ENCODE assay signal across 23 mouse cellular contexts in genomic region chr10:95354047-95354446, GRCm38 (mm10). TPM values are rescaled to one million over a fixed set of nuclear protein-coding genes. Genes with fewer than 3 reads are reported as not detected.
DNase-seq lines count a peak whose midpoint lies in the region; ATAC-seq and TF ChIP-seq lines count a peak whose summit lies in the region.
"Had no signal": no experiment of that assay in that cellular context is flagged by ENCODE, and none has a peak within 500 bp of the region (broad histone marks: within the 10 kb centered on the region; RNA-seq: fewer than 3 reads in every experiment).

No protein-coding gene starts in this region.

- H3K9me3 ChIP-seq in hindbrain, embryonic 11.5 days (ENCODE audit: control insufficient read depth, low read length), result no peaks in the 10 kb centered on the region
- H3K9me3 ChIP-seq in hindbrain, embryonic 12.5 days (replicated peaks), result no peaks in the 10 kb centered on the region
- no peaks in the 10 kb centered on the region for H3K9me3 ChIP-seq in E14TG2a.4 (ENCODE audit: low read length)
- H3K9me3 ChIP-seq in ES-Bruce4 (replicated peaks; ENCODE audit: control insufficient read depth, insufficient read depth, low read length, poor library complexity, severe bottlenecking), result no peaks in the 10 kb centered on the region

- H3K9ac ChIP-seq in hindbrain, embryonic 11.5 days (ENCODE audit: low read depth, low read length), result no peak overlapping the region
- no peak overlapping the region for H3K9ac ChIP-seq in hindbrain, embryonic 12.5 days
- H3K9ac ChIP-seq in ES-Bruce4 (ENCODE audit: low read depth, poor library complexity, severe bottlenecking), result no peak overlapping the region
- H3K9ac ChIP-seq: forebrain, postnatal 0 days had no signal

- H3K4me3 ChIP-seq in hindbrain, embryonic 11.5 days (ENCODE audit: low read depth, low read length), result no peak overlapping the region
- no peak overlapping the region for H3K4me3 ChIP-seq in hindbrain, embryonic 12.5 days
- H3K4me3 ChIP-seq in E14TG2a.4 (replicated peaks; ENCODE audit: low read length), result peak overlapping the region; percentile 45
- H3K4me3 ChIP-seq in ES-Bruce4 (ENCODE audit: low read depth, low read length), result no peak overlapping the region
- H3K4me3 ChIP-seq: forebrain, embryonic 10.5 days; gastrocnemius, adult 2 months had no signal

- TF ChIP-seq CTCF in E14TG2a.4 (conservative IDR thresholded peaks at IDR 0.05; ENCODE audit: low read length) (no peak), ES-Bruce4 (IDR thresholded peaks at IDR 0.05; ENCODE audit: low read depth, low read length) (no peak)

- 64% methylated on average over 6 of the region's 6 CpGs for WGBS in hindbrain, embryonic 11.5 days
- WGBS in hindbrain, embryonic 12.5 days, result 56% methylated on average over 6 of the region's 6 CpGs

- TF ChIP-seq EP300 in ES-Bruce4 (IDR thresholded peaks at IDR 0.05; ENCODE audit: insufficient read depth, low read depth, low read length), result peak; percentile 78

- H3K4me1 ChIP-seq in hindbrain, embryonic 11.5 days (replicated peaks; ENCODE audit: control insufficient read depth, insufficient read depth, low read length), result peaks cover 4% of the 10 kb centered on the region; the same call in 1 of the 2 replicates
- H3K4me1 ChIP-seq in hindbrain, embryonic 12.5 days, result peaks cover 10% of the 10 kb centered on the region
- H3K4me1 ChIP-seq in E14TG2a.4 (replicated peaks; ENCODE audit: low read depth, low read length) (peaks cover 83% of the 10 kb centered on the region), ES-Bruce4 (ENCODE audit: control insufficient read depth, insufficient read depth, low read length) (peaks cover 10% of the 10 kb centered on the region)
- H3K4me1 ChIP-seq: forebrain, embryonic 10.5 days had no signal

- no peaks in the 10 kb centered on the region for H3K36me3 ChIP-seq in hindbrain, embryonic 11.5 days (ENCODE audit: control insufficient read depth, insufficient read depth, low read length)
- no peaks in the 10 kb centered on the region for H3K36me3 ChIP-seq in hindbrain, embryonic 12.5 days
- no peaks in the 10 kb centered on the region for H3K36me3 ChIP-seq in E14TG2a.4 (ENCODE audit: insufficient read depth, low read length)
- H3K36me3 ChIP-seq in ES-Bruce4 (ENCODE audit: control insufficient read depth, insufficient read depth, low read length, poor library complexity, severe bottlenecking), result no peaks in the 10 kb centered on the region
- H3K36me3 ChIP-seq: forebrain, embryonic 10.5 days had no signal

- peak; percentile 23 for DNase-seq in hindbrain, embryonic 11.5 days (ENCODE audit: low spot score)
- DNase-seq in R1 (ENCODE audit: low read depth, low spot score), result peak; percentile 92
- no peak for DNase-seq in layer of hippocampus, adult 8-10 months (ENCODE audit: low spot score in 2 of 2)
- DNase-seq in kidney, postnatal 36 days, result no peak
- DNase-seq: adrenal gland, adult 2 months; adrenal gland, postnatal 14 days; cerebellum, adult 11 months; cerebellum, adult 2 months; cerebellum, adult 9-11 months; cerebellum, postnatal 25 days; forebrain, postnatal 0 days; gastrocnemius, adult 2 months; gastrocnemius, postnatal 14 days; heart, adult 11 months; kidney, adult 8-10 months had no signal

- H3K27ac ChIP-seq in hindbrain, embryonic 11.5 days (ENCODE audit: low read depth, low read length), result no peak overlapping the region
- no peak overlapping the region for H3K27ac ChIP-seq in hindbrain, embryonic 12.5 days
- H3K27ac ChIP-seq in ES-Bruce4 (ENCODE audit: insufficient read depth, low read length), result peak overlapping the region; percentile 95
- H3K27ac ChIP-seq: forebrain, embryonic 10.5 days; gastrocnemius, adult 2 months had no signal

- TF ChIP-seq POLR2A in ES-Bruce4 (IDR thresholded peaks at IDR 0.05; ENCODE audit: insufficient read depth, low read length), result peak; percentile 12

- no peaks in the 10 kb centered on the region for H3K27me3 ChIP-seq in hindbrain, embryonic 11.5 days (ENCODE audit: control insufficient read depth, insufficient read depth, low read length)
- H3K27me3 ChIP-seq in hindbrain, embryonic 12.5 days, result no peaks in the 10 kb centered on the region
- H3K27me3 ChIP-seq in E14TG2a.4 (ENCODE audit: insufficient read depth, low read length) (0 out of 2 replicates have a peak, but pooled peaks cover 4% of the 10 kb centered on the region), ES-Bruce4 (ENCODE audit: control insufficient read depth, insufficient read depth, low read length, poor library complexity, severe bottlenecking) (no peaks in the 10 kb centered on the region)

- H3K4me2 ChIP-seq in hindbrain, embryonic 11.5 days (replicated peaks; ENCODE audit: low read depth, low read length), result no peak overlapping the region
- no peak overlapping the region for H3K4me2 ChIP-seq in hindbrain, embryonic 12.5 days (replicated peaks)
- H3K4me2 ChIP-seq: heart, embryonic 11.5 days had no signal

- ATAC-seq in hindbrain, embryonic 11.5 days (ENCODE audit: low FRiP score), result no peak
- ATAC-seq in hindbrain, embryonic 12.5 days (ENCODE audit: low FRiP score), result no peak
- ATAC-seq: CD4-positive, CD25-positive, alpha-beta regulatory T cell, adult 4 months; forebrain, embryonic 14.5 days; forebrain, postnatal 0 days; intestine, postnatal 0 days had no signal

RNA-seq across cellular contexts. Expression of gene Cradd, which starts 30.1 kb away (rescaled TPM):
- polyA plus RNA-seq in hindbrain, embryonic 11.5 days (2014; fragmentation: Nextera tagmentation; extraction: Ambion mirVana), result 16.0 and 17.6 TPM in 2 replicates
- 12.0 and 12.4 TPM in 2 replicates for polyA plus RNA-seq in hindbrain, embryonic 12.5 days (2016; fragmentation: Nextera tagmentation; extraction: Ambion mirVana)
- polyA plus RNA-seq in ES-Bruce4 (2011; ENCODE audit: insufficient read depth, insufficient read length, low read depth, missing spikeins), result 18.4 and 21.9 TPM in 2 replicates
- 10 to 100 TPM in 1 of 4 experiments, 1 to 10 TPM in 3; 6.4 to 10.0 (median 8.0) TPM for total RNA-seq in layer of hippocampus, adult 8-10 months (2022)

Comparison
In these comparisons a context has a peak if more than half of its experiments do, and no peak if none do; other contexts are left out.
1. DNase-seq: peak in hindbrain, embryonic 11.5 days (single experiment) and R1 (single experiment); none in layer of hippocampus, adult 8-10 months (0 of 2) and kidney, postnatal 36 days (0 of 2).